Mouse (Mus musculus): ENCODE measurements around the gene Rbm19.

Rbm19 gene

DNA sequence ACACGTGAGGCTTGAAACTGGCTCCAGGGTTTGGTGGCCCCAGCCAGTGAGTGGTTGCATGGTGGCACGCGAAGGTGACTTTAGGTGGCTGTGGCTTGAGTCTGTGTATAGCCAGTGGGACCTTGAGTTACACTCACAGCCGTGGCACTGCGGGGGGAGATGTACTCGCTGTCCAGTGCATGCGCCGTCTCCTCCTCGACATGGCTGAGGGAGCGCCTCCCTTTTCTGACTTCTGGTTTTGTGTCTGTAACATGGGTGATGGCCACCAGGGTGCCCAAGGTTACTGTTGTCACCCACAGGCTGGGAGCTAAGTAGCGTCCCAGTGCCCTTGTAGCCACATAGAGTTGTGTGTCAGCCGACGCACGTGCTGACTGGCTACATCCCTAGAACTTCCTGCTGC, 19.1 kb downstream of the Rbm19 start:
- DNase-seq = no peak

- no peak for DNase-seq
These were observed 19.6 kb downstream of the Rbm19 start for GRCm38 (mm10) chr5:120135823-120136222.

- DNase-seq = no peak
These were observed 20.0 kb downstream of the Rbm19 start for GRCm38 (mm10) chr5:120136236-120136675.

DNA sequence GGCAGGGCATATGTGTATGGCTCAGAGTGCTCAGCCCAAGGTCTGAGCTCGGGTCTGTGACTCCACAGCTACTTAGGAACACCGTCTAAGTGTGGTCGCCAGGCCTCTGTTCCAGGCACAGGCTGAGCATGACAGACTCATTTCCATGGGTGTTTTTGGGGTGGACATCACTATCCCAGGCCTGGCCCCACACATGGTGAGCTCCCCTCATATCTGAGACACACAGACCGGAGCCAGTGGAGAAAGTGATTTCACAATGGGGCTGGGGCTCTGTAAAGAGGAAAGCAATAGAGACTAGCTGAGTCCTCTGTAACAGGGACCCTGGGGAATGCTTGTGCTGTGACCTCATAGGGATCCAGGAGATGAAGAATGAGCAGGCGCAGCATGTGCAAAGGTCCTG, 20.8 kb downstream of the Rbm19 start:
- DNase-seq = no peak

DNA sequence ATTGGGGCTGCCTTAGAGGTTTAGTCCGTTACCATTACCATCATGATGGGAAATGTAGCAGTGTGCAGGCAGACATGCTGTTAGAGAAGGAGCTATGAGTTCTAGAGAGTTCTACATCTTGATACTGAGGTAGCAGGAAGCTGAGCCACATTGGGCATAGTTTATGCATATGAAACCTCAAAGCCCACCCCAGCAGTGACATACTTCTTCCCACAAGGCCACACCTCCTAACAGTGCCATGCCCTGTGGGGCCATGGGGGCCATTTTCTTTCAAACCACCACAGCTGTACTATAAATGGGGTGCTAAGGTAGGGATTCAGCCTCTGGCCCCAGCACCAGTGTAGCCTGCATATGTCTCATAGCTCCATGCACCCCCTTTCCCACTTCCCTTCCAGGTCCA, 21.6 kb downstream of the Rbm19 start:
- no peak for DNase-seq

DNA sequence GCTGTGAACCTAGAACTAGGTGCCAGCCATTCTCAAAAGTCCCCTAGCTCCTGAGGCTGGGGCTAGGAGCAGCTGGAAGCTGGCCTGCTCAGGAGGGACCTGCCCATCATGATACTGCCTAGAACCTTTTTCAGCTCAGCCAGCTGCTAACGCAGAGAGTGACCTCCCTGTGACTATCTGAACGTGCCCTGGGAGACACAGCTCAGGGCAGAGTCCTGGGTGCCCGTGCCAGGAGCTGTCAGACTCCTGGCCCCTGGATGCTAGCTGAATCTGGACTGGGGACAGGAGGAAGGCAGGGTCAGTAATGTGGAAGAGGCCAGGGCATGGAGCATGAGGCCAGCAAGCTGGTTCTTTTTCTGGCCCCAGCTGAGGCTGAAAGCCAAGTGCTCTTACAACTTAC, 22.1 kb downstream of the Rbm19 start:
- no peak for DNase-seq

- DNase-seq = peak in 1 of 2 experiments; percentile 12
These were observed 23.0 kb downstream of the Rbm19 start for GRCm38 (mm10) chr5:120139224-120139623.

DNA sequence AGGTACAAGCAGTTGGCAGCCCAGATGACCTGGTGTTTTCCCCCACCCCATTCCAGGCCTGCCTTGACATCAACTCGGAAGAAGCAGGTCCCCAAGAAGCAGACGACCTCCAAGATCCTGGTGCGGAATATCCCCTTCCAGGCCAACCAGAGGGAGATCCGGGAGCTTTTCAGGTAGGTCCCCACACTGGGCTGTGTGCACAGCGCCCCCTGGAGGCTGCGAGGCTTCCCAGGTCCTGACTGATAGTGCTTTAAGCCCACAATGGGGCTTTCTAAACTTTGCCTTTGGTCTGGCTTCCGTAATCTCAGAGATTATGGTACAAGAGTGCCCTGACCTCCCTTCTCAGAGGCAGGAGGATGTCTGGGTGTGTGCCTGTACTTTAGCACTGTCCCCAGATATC, 27.7 kb downstream of the Rbm19 start:
- DNase-seq = no peak

GRCm38 (mm10) chr5:120145371-120146050, 29.2 kb downstream of the Rbm19 start:
- no peak for DNase-seq

- no peak for DNase-seq
These were observed 29.8 kb downstream of the Rbm19 start for GRCm38 (mm10) chr5:120146051-120146385.

GRCm38 (mm10) chr5:120146909-120147308, 30.6 kb downstream of the Rbm19 start:
- no peak for DNase-seq

GRCm38 (mm10) chr5:120148246-120148645, 32.0 kb downstream of the Rbm19 start:
- DNase-seq = no peak

DNA sequence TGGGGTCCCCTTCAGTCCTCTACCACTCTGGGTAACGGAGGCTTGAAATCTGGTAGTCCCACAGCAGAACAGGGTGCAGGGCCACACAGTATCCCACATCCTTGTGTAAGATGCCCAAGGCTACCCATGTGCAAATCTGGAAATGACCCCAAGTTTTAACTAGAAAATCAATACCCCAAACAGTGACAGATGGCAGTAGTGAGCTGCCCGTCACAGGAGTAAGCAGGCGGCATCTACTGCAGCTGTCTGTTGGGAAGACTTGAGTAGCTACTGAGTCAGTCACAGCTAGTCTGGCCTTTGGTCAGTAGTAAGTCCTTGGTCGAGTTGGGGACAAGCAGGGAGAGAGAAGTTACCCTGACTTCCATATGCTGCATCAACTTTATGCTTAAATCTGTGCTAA, 34.9 kb downstream of the Rbm19 start:
- no peak for DNase-seq

GRCm38 (mm10) chr5:120153140-120153539, 36.9 kb downstream of the Rbm19 start:
- no peak for DNase-seq

DNA sequence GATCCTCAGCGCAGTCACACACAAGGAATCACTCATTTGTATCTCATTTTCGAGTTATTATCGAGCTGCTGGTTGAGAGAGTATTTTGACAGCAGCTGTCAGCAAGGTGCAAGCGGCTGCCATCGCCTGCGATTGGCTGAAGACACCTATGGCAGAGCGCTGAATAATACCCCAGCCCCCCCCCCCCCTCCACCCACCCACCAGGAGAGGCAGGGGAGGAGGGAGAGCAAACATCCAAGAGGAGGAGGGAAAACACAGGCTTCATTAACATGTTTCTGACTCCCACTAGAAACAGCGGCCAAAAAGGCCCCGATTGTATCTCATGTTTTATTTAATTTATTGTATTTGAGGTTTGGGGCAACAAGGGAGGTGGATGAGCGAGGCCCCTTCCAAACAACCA, 39.4 kb downstream of the Rbm19 start:
- no peak for DNase-seq

DNA sequence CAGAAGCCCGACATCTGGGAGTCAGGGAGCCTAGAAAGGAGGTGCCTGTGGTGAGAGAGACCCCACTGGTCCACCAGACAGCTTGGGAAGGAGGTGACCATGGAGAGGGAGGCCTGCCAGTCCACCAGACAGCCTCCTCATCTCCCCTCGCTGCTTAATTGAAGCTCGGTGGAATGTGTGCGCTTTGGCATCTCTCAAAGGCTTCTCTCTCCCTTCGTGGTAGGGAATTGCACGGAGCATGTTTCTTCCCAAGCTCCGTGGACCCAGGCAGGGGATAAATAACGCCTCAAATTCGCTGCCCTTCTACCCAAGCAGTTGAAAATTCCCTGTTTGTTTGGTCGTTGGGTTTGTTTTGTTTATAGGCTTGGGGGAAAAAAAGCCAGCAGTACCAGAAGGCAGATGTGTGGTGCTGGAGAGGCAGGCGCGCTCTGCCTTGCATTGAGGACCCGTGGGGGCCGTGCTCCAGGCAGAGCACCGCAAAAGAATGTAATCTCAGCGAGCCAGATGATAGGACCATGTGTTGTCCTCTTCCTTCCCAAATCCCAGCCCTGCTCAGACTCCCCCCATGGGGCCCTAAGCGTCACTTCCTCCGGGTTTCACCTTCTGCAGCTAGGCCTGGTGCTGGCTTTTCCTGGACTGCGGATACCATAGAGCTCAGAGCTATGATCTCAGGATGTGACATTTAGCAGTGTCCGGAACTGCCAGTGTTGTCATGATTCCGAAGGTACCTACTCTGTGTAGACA, 40.1 kb downstream of the Rbm19 start:
- no peak for DNase-seq

DNA sequence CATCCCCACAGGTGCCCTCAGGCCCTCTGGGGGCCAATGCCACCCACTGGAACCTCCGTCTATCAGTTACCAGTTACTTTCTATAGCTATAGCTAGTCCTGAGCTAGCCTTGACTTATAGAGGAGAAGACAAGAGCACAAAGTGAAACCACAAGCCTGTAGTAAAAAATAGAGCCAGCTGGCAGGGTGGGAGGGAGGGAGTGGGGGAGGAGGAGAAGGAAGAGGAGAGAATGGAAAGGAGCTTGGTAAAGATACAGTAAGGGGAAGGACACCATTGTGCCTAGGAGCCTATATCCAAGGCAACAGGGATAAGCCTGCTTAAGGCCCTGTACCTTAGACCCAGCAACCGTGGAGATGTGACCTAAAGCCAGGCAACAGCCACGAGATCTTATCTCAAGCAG, 40.9 kb downstream of the Rbm19 start:
- no peak for DNase-seq

- no peak for DNase-seq
These were observed 42.2 kb downstream of the Rbm19 start for GRCm38 (mm10) chr5:120158476-120158875.

DNA sequence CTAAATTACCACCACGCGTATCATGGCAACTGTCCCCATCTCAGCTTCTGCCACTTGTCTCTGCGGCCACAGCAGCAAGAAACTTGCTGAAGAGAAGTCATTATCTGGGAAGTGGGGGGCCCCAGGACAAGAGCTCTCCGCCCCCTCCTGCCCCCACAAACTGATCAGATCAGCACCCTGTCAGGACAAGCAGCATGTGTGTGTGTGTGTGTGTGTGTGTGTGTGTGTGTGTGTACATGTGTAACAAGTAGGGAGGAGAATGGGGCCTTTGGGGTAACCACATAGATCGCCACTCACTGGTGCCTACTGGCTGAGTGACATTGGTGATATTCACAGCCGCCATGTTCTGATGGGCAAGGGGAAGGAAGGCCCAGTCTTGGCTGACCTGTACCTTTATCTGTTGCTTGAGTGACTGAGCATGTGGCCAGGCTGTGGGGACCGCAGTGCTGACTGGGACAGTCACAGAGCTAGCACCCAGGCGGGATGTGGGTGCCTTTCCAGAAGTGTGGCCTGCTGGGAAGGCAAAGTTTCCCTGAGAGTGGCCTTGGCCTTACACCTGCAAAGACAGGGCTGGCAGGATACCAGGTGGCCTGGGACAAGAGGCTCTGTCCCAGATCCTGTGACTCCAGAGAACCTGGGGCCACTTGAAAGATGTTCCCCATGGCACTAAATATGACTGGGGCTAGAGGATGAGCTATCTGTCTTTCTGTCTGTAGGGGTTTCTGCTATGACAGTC, 44.8 kb downstream of the Rbm19 start:
- no peak for DNase-seq

DNA sequence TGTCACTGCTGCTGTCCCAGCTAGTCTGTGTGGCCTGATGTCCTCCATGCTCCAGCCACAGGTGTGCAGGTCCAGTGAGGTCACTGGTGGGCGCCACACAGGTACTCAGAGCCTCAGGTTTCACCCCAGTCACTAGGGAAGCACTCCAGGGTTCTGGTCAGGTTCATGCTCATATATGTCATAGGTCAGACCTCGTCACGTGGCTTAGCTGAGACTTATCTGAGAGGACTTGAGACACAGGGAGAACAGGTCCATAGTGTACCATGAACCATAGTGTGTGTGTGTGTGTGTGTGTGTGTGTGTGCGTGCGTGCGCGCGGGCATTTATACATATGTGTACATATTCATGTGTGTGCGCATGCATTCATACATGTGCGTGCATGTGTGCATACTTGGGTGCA, 46.4 kb downstream of the Rbm19 start:
- no peak for DNase-seq

DNA sequence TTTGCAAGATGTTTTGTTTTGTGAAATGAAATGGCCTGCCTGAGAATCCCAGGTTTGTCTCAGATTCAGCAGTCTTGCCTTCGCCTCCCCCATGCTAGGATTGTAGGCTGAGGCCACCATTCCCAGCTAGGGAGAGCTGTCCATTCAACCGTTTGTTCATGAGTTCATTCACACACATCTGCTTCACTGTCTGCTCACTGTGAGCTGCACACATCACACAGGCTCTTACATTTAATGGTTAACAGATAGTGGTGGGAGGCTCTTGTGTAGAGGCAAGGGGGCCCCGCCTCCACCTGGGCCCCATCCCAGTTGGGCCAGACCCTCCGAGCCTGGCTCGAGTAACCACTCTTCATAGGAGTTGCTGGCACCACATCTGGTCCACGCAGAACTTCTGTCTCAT, 47.2 kb downstream of the Rbm19 start:
- DNase-seq = no peak

DNA sequence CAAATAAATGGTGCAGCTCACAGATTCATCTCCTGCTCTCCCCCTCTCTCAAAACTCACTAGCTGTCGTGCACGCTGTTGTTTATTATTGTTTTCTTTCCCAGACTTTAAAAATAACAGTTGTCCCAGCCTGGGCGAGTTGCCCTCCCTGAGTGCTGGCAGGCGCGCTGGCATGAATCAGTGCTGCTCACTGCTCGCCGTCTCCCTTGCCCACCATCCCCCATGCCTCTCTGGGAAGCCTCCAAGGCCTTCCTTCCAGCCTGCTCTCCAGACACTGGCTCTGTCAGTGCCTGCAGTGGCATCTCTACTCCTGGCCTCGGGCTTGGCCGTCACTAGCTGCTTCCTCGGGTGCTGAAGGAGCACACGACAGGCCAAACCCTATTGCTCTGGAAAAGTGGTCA, 48.2 kb downstream of the Rbm19 start:
- DNase-seq = no peak

DNA sequence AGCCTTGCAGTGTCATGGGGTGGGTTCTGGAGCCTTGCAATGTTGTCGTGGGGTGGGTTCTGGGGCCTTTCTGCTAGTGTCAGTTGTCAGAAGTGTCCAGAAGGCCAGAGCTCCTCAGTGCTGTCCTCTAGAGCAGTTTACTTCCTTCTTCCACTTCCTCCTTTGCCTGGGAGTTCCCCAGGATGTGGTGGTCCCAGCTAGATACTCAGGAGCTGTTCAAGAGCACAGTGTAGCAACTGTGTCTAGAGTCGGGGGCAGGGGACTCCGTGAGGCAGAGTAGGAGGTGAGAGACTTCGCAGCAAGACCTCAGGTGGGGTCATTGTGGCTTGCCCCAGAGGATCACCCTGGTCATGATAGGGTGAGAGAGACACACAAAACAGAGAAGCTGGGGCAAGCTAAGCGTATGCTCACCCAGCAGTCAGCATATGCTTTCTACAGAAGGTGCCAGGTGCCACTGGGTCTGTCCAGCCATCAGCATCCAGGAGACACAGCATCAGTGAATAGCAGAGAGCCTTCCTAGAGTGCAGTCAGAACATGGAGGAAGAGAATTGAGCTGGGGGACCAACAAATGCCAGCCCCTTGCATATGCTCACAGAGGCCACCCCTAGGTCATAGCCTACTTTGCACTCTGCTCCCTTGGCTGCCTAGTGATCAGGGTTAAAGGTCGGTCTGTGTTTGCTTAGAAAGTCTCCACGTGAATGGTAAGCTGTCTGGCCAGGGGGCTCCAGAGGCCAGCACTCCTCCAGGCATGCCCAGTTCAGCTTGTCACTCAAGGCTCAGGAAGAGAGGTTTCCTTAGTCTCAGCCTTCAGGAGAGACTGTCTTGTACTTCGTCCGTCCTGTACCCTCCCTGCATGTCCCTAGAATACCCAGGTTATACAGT, 49.0 kb downstream of the Rbm19 start:
- peak in 1 of 2 experiments; percentile 2 for DNase-seq
